Mouse (Mus musculus): ENCODE measurements around the gene Syne1.

GRCm38 (mm10) chr10:5367465-5368011 is 183.7 kb downstream of the Syne1 start:
- no peak for TF ChIP-seq CTCF (IDR thresholded peaks at IDR 0.05; ENCODE audit: control insufficient read depth, insufficient read depth, low read length)
- no peak for TF ChIP-seq POLR2A (IDR thresholded peaks at IDR 0.05; ENCODE audit: borderline replicate concordance, control insufficient read depth, low read depth, low read length)

Data from bone marrow, adult 2 months (tissue).